Mouse (Mus musculus): ENCODE measurements around the gene Khdc4.

Gene Khdc4

GRCm38 (mm10) chr3:88738641-88739040, 53.0 kb downstream of the Khdc4 start:
- peak; percentile 71 for DNase-seq

- no peak for DNase-seq
These were observed 54.5 kb downstream of the Khdc4 start for GRCm38 (mm10) chr3:88740147-88740546.

- no peak for DNase-seq
These were observed 59.9 kb downstream of the Khdc4 start for GRCm38 (mm10) chr3:88745534-88745933.

GRCm38 (mm10) chr3:88746139-88746870, 60.7 kb downstream of the Khdc4 start:
- DNase-seq: no peak

GRCm38 (mm10) chr3:88746871-88747231, 61.2 kb downstream of the Khdc4 start:
- DNase-seq: no peak

- peak; percentile 16 for DNase-seq
These were observed 68.7 kb downstream of the Khdc4 start for GRCm38 (mm10) chr3:88754283-88754682.

GRCm38 (mm10) chr3:88755541-88755940, 69.9 kb downstream of the Khdc4 start:
- DNase-seq: no peak

- DNase-seq: no peak
These were observed 70.7 kb downstream of the Khdc4 start for GRCm38 (mm10) chr3:88756276-88756675.

GRCm38 (mm10) chr3:88758045-88758500, 72.5 kb downstream of the Khdc4 start:
- DNase-seq: peak; percentile 39

- no peak for DNase-seq
These were observed 76.0 kb downstream of the Khdc4 start for GRCm38 (mm10) chr3:88761619-88762018.

GRCm38 (mm10) chr3:88762401-88762831, 76.8 kb downstream of the Khdc4 start:
- DNase-seq: peak; percentile 25
